Mouse (Mus musculus): ENCODE measurements at regions not wholly inside any gene's neighbourhood (a gene's known extent, or its start where the extent isn't known, plus 50 kb on each side); places are given as distances from the start of the nearest gene placed in this dataset.
A peak's percentile ranks its signal among the peaks of the same experiment; 100 is the strongest.

DNA sequence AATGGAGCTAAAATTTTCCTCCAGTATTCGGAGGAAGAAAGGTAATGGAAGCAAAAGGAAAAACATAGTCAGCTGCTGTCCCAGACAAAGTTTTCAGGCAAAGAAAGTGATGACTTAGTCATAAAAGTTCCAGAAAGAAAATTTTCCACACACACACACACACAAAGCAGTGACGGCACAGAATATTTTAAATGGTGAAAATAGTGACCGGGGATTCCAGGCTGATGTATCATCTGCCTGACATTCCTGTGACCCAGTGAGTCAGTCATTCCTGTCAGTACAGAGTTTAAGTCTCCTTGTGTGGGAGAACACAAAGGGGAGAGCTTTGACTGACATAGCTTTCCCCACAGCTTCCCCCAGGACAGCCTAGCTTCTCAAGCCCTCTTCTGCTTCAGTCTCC lies 107.9 kb downstream of the Atp6ap1l start:
- TF ChIP-seq TCF12 (IDR thresholded peaks at IDR 0.05; ENCODE audit: insufficient read depth, poor library complexity, severe bottlenecking): no peak
- TF ChIP-seq MAX (IDR thresholded peaks at IDR 0.05; ENCODE audit: low read depth): no peak
- TF ChIP-seq REST (IDR thresholded peaks at IDR 0.05; ENCODE audit: insufficient read depth, insufficient read length): no peak
- no peak for TF ChIP-seq MYOG (IDR thresholded peaks at IDR 0.05; ENCODE audit: control insufficient read depth in 1 of 3, insufficient read depth in 1 of 3, insufficient read length in 2 of 3, low read depth in 2 of 3)
- no peak for TF ChIP-seq E2F4 (IDR thresholded peaks at IDR 0.05; ENCODE audit: insufficient read depth)
- no peak for TF ChIP-seq TCF3 (IDR thresholded peaks at IDR 0.05; ENCODE audit: insufficient read length, low read depth)
- TF ChIP-seq POLR2AphosphoS2 (IDR thresholded peaks at IDR 0.05; ENCODE audit: insufficient read length, low read depth): no peak
- no peak for TF ChIP-seq CEBPB (IDR thresholded peaks at IDR 0.05; ENCODE audit: insufficient read depth, poor library complexity, severe bottlenecking)
- no peak for TF ChIP-seq USF1 (IDR thresholded peaks at IDR 0.05; ENCODE audit: low read depth)
- TF ChIP-seq MYOD1 (IDR thresholded peaks at IDR 0.05; ENCODE audit: control insufficient read depth in 1 of 3, insufficient read length in 2 of 3, low read depth in 2 of 3): no peak
- no peak for TF ChIP-seq SRF (IDR thresholded peaks at IDR 0.05; ENCODE audit: control insufficient read depth, insufficient read length, low read depth)
- no peak for TF ChIP-seq POLR2A (IDR thresholded peaks at IDR 0.05; ENCODE audit: insufficient read length, low read depth)
- no peaks in the 10 kb centered on the region for H3K79me2 ChIP-seq (ENCODE audit: control insufficient read depth, insufficient read depth)
- no peaks in the 10 kb centered on the region for H3K36me3 ChIP-seq (ENCODE audit: control insufficient read depth, insufficient read depth)
- H3K4me3 ChIP-seq: no peak overlapping the region
- no peak overlapping the region for H3ac ChIP-seq (ENCODE audit: control insufficient read depth, insufficient read length)
- H3K27me3 ChIP-seq (ENCODE audit: control insufficient read depth, insufficient read depth, insufficient read length): no peaks in the 10 kb centered on the region
- peak overlapping the region; percentile 52 for H3K4me2 ChIP-seq (ENCODE audit: low read depth)

GRCm38 (mm10) chr13:90796809-90797208 lies 108.3 kb downstream of the Atp6ap1l start:
- Histone ChIP-seq H3ac (ENCODE audit: control insufficient read depth, insufficient read length) (no peak overlapping the region), H3K36me3 (ENCODE audit: control insufficient read depth, insufficient read depth) (no peaks in the 10 kb centered on the region), H3K27me3 (ENCODE audit: control insufficient read depth, insufficient read depth, insufficient read length) (no peaks in the 10 kb centered on the region), H3K4me3 (no peak overlapping the region), H3K4me2 (ENCODE audit: low read depth) (peak overlapping the region; percentile 52), H3K79me2 (ENCODE audit: control insufficient read depth, insufficient read depth) (no peaks in the 10 kb centered on the region)
- TF ChIP-seq MYOG (IDR thresholded peaks at IDR 0.05; ENCODE audit: control insufficient read depth in 1 of 3, insufficient read depth in 1 of 3, insufficient read length in 2 of 3, low read depth in 2 of 3) (no peak), TCF3 (IDR thresholded peaks at IDR 0.05; ENCODE audit: insufficient read length, low read depth) (no peak), MAX (IDR thresholded peaks at IDR 0.05; ENCODE audit: low read depth) (no peak), POLR2A (IDR thresholded peaks at IDR 0.05; ENCODE audit: insufficient read length, low read depth) (no peak), REST (IDR thresholded peaks at IDR 0.05; ENCODE audit: insufficient read depth, insufficient read length) (no peak), SRF (IDR thresholded peaks at IDR 0.05; ENCODE audit: control insufficient read depth, insufficient read length, low read depth) (no peak), CEBPB (IDR thresholded peaks at IDR 0.05; ENCODE audit: insufficient read depth, poor library complexity, severe bottlenecking) (no peak), E2F4 (IDR thresholded peaks at IDR 0.05; ENCODE audit: insufficient read depth) (no peak), MYOD1 (IDR thresholded peaks at IDR 0.05; ENCODE audit: control insufficient read depth in 1 of 3, insufficient read length in 2 of 3, low read depth in 2 of 3) (no peak), TCF12 (IDR thresholded peaks at IDR 0.05; ENCODE audit: insufficient read depth, poor library complexity, severe bottlenecking) (no peak), USF1 (IDR thresholded peaks at IDR 0.05; ENCODE audit: low read depth) (no peak), POLR2AphosphoS2 (IDR thresholded peaks at IDR 0.05; ENCODE audit: insufficient read length, low read depth) (no peak)

DNA sequence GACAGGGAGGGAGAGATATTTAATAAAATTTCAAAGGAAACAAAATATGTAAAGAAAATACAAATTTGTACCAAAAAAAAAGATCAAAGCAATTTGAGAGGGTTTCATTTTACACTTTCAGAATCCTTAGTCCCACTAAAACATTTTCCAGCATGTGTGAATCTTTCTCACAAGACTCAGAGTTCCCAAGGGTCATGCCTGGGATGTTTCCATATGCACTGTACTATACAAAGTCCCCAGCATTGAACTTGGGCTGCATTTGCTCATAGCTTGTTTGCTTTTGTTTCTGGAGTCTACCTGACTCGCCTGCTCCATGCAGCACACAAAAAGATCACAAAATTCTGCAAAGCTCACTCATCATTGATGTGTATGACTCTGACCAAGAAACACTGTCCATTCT lies 122.7 kb downstream of the Atp6ap1l start:
- H3K4me3 ChIP-seq: no peak overlapping the region
- H3K27me3 ChIP-seq (ENCODE audit: control insufficient read depth, insufficient read depth, insufficient read length): no peaks in the 10 kb centered on the region
- TF ChIP-seq REST (IDR thresholded peaks at IDR 0.05; ENCODE audit: insufficient read depth, insufficient read length) (no peak), SRF (IDR thresholded peaks at IDR 0.05; ENCODE audit: control insufficient read depth, insufficient read length, low read depth) (no peak), MYOD1 (IDR thresholded peaks at IDR 0.05; ENCODE audit: control insufficient read depth in 1 of 3, insufficient read length in 2 of 3, low read depth in 2 of 3) (no peak), MAX (IDR thresholded peaks at IDR 0.05; ENCODE audit: low read depth) (no peak), E2F4 (IDR thresholded peaks at IDR 0.05; ENCODE audit: insufficient read depth) (no peak), MYOG (IDR thresholded peaks at IDR 0.05; ENCODE audit: control insufficient read depth in 1 of 3, insufficient read depth in 1 of 3, insufficient read length in 2 of 3, low read depth in 2 of 3) (no peak), TCF12 (IDR thresholded peaks at IDR 0.05; ENCODE audit: insufficient read depth, poor library complexity, severe bottlenecking) (no peak)
- H3K36me3 ChIP-seq (ENCODE audit: control insufficient read depth, insufficient read depth): no peaks in the 10 kb centered on the region
- H3ac ChIP-seq (ENCODE audit: control insufficient read depth, insufficient read length): no peak overlapping the region
- H3K4me2 ChIP-seq (ENCODE audit: low read depth): no peak overlapping the region
- no peaks in the 10 kb centered on the region for H3K79me2 ChIP-seq (ENCODE audit: control insufficient read depth, insufficient read depth)

- H3K36me3 ChIP-seq (ENCODE audit: control insufficient read depth, insufficient read depth): no peaks in the 10 kb centered on the region
- peak overlapping the region; percentile 10 for H3K4me2 ChIP-seq (ENCODE audit: low read depth)
- no peak overlapping the region for H3ac ChIP-seq (ENCODE audit: control insufficient read depth, insufficient read length)
- no peaks in the 10 kb centered on the region for H3K27me3 ChIP-seq (ENCODE audit: control insufficient read depth, insufficient read depth, insufficient read length)
- H3K4me3 ChIP-seq: no peak overlapping the region
- TF ChIP-seq E2F4 (IDR thresholded peaks at IDR 0.05; ENCODE audit: insufficient read depth) (no peak), TCF12 (IDR thresholded peaks at IDR 0.05; ENCODE audit: insufficient read depth, poor library complexity, severe bottlenecking) (no peak), MYOG (IDR thresholded peaks at IDR 0.05; ENCODE audit: control insufficient read depth in 1 of 3, insufficient read depth in 1 of 3, insufficient read length in 2 of 3, low read depth in 2 of 3) (no peak)
- no peaks in the 10 kb centered on the region for H3K79me2 ChIP-seq (ENCODE audit: control insufficient read depth, insufficient read depth)
These were observed 123.2 kb downstream of the Atp6ap1l start for GRCm38 (mm10) chr13:90781974-90782373.

DNA sequence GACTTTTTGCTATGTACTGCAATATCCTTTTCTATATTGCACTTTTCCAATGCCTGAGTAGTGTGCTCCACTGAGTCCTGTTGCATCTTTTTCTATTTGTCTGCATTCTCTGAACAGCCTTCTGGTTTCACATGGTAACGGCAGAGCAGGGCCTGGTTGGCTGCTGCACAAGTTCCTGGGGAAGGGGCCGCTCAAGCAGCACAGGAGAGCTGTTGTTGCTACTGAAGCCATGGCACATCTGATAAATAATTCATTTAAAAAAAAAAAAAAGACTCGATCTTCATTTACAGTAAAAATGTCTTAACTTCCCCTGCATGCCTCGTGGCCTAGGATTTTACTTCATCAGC lies 127.2 kb downstream of the Atp6ap1l start:
- Histone ChIP-seq H3ac (ENCODE audit: control insufficient read depth, insufficient read length) (no peak overlapping the region), H3K4me2 (ENCODE audit: low read depth) (no peak overlapping the region), H3K27me3 (ENCODE audit: control insufficient read depth, insufficient read depth, insufficient read length) (no peaks in the 10 kb centered on the region), H3K36me3 (ENCODE audit: control insufficient read depth, insufficient read depth) (no peaks in the 10 kb centered on the region), H3K4me3 (no peak overlapping the region), H3K79me2 (ENCODE audit: control insufficient read depth, insufficient read depth) (no peaks in the 10 kb centered on the region)
- no peak for TF ChIP-seq USF1 (IDR thresholded peaks at IDR 0.05; ENCODE audit: low read depth)
- TF ChIP-seq MYOG (IDR thresholded peaks at IDR 0.05; ENCODE audit: control insufficient read depth in 1 of 3, insufficient read depth in 1 of 3, insufficient read length in 2 of 3, low read depth in 2 of 3): no peak
- TF ChIP-seq SRF (IDR thresholded peaks at IDR 0.05; ENCODE audit: control insufficient read depth, insufficient read length, low read depth): no peak
- TF ChIP-seq E2F4 (IDR thresholded peaks at IDR 0.05; ENCODE audit: insufficient read depth): no peak
- no peak for TF ChIP-seq MAX (IDR thresholded peaks at IDR 0.05; ENCODE audit: low read depth)
- no peak for TF ChIP-seq POLR2A (IDR thresholded peaks at IDR 0.05; ENCODE audit: insufficient read length, low read depth)
- no peak for TF ChIP-seq REST (IDR thresholded peaks at IDR 0.05; ENCODE audit: insufficient read depth, insufficient read length)
- no peak for TF ChIP-seq TCF3 (IDR thresholded peaks at IDR 0.05; ENCODE audit: insufficient read length, low read depth)
